Mouse (Mus musculus) T-cell, adult 2 months (primary cell): ENCODE measurements around the gene Pik3r6.

Experiments used
- DNase-seq: peaks from one replicate; pipeline ENCODE4 v3.0.0; 2022; ENCODE audit warnings: low spot score

Pik3r6 gene

DNA sequence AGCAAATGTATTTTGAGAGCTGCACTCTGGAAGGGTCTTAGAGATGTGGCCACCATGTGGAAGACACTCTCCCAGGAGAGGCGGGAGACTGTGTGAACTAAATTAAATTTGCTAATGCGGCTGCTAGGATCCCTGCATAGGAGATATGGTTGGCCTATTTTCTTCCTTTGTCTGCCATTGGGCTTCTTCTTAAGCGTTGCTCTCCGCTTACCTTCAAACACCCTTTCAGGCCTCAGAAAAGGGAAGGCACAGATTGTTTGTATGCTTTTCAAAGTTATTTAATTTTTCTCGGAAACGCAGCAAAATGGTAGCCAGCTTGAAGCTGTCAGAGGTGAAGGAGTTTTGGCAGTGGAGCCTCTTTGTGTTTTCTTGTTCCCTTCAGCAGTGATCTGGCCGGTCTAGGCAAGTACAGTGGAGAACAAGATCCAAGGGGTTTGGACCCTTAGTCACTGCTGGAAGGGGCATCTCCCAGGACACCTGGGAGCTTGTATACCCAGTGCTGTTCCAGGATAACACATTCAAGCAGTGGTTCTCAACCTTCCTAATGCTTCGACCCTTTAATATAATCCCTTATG, 81.2 kb downstream of the Pik3r6 start:
- DNase-seq: no peak

DNA sequence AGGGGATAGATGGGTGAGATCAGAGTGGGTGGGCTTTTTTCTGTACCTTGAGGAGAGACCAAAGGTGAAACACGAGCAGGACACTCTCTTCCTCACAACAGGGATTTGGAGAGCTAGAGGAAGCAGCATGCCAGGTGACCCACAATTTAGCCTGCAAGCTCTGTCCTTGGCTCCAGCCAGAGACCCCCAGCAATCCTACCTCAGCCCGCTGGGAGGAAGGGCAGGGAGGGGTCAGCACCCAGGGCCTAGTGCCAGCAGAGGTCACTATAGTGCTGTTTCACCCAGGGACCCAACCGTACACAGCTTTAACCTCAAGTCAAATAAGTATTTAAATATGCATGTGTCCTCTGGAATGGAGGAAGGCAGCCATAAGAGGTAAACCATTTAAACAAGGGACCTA, 83.1 kb downstream of the Pik3r6 start:
- DNase-seq: no peak

DNA sequence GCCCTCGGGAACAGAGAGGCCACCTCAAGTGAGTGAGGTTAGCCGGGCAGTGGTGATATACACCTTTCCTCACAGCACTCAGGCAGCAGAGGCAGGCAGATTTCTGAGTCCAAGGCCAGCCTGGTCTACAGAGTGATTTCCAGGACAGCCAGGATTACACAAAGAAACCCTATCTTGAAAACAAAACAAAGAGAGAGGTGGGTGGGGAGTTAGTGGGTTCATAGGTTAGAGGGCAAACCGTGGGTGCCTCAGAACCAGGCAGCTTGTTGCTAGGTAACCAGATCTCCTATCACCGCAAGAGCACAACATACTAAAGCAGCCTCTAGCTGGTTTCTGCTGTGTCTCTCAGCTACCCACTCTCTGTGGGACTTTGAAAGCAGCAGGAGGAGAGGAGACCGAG, 83.9 kb downstream of the Pik3r6 start, which contains the start of gene Ccdc42:
Gene Ccdc42 (plus strand): TSS at position 301 of the 400 bp plus-strand sequence.
- DNase-seq: no peak

DNA sequence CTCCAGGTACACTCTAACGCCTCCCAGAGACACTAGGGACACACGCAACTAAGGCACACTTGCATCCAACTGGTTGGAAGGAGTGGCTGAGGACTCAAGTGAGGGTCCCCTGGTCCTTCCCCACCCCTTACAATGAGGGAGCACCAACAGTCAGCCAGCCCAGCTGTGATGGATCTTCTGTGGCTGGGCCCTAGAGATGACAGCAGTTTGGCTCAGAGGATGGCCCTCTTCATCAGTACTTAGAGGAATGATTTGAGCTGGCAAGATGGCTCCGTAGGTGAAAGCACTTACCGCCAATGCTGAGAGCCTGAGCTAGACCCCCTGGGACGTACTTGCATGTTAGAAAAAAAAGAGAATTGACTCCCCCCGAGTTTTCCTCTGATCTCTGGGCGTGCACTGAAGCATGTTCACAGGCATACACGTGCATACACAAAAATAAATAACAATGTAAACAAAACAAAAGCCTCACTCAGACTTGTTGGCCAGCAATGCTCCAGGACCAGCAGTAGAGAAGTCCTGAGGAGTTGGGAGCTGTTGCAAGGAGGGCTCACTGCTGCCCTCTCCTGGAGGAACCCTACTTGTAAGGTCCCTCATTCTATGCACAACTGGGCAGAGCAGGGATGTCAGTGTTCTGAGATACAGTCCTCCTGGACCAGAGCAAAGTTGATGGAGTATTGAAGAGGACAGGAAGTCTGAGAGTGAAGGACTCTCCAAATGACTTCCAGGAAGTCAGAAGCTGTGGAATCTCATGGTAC, 86.4 kb downstream of the Pik3r6 start:
- peak; percentile 32 for DNase-seq

DNA sequence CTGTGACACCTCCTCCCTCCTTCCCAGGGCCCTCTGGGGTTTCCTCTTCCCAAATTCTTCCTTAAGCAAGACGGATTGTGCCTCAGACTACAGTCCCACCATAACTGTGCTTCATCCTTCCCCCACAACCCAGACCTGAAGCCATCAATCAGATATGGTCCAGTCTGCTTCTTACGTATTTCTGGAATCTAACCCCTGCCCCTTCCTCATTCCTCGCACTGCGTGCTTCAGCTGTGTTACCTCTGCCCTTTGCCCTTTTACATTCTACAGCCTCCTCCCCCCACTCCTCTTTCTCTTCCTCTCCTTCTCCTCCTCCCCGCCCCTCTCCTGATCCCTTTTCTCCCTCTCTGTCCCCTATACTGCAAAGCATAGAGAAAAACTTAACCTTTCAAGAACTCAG, 88.9 kb downstream of the Pik3r6 start:
- no peak for DNase-seq

DNA sequence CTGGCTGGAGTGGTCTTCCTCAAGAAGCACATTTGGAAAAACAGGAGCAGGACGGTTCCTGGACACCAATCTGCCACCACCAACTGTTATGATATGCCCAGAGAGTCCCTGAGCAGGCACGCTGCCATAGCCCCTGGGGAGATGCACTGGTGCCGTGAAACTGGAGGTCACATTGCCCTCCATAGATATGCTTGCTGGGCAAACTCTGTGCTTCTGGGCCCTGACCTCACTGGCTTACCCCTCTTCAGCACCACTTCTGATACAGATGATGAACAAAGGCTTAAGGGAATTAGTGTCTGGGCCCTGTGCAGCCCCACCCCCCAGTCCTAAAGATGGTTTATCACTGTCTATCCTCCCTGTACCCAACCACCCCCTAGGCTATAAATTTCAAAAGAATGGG, 90.4 kb downstream of the Pik3r6 start:
- no peak for DNase-seq

DNA sequence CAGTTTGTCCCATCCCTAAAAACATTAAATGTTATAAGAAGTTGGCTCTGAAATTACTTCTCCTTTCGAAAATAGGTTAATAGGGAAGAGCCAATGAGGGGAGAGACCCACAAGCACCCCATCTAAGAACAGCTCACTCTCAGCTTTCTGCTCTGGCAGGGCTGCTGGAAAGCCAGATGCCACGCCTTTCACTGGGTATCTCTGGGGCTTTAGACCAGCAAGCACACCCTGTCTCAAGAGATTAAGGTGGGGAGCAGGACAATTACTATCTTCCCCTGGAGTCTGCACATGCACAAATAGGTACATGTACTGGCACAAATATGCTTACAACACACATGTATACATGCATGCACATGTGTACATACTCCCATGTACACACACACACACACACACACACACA, 95.1 kb downstream of the Pik3r6 start:
- no peak for DNase-seq

DNA sequence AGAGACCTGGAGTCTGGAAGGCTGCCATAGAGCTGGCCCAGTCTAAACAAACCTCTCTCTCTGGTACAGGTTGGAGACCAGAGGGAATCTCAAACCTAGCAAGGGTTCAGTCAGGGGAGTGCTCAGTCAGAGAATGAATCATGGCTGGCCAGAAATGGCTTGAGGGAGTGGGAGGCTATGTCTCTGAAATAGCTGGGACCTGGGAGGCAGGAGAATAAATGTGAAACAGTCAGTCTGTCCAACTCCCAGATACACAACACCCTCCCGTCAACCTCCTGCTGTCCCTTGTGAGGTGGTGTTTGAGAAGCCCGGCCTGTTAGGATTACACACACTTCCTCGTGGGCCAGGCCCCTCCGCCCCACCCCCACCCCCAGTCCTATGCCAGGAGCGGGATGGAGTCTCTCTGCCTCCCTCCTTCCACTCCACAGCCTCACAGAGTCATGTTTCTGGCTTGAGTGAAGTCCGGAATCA, 97.8 kb downstream of the Pik3r6 start:
- DNase-seq: no peak

DNA sequence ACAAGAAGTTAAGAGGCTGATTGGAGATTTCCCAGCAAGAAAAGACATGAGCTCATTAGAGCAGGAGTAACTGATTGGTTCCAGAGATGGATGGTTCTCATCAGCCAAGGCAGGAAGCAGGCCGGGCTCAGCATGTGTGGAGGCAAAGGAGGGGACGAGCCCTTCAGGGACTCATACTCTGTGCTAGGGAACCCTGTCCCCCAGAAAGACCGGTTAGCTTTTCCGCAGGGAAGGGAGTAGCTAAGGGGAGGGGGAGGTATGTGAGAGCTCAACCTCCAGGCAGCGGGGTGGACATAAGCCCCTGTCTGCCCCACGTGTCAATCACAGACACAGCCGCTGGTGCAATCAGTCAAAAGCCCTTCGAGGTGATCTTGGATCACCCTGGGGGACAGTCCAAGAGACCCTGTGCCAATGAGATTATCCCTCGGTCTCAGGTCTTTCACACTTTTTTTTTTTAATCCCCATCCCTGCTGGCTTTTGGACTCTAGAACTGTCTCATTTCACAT, 98.7 kb downstream of the Pik3r6 start:
- no peak for DNase-seq
